Mouse (Mus musculus) bone marrow macrophage, adult 2 months (primary cell): ENCODE measurements around the gene Arhgap42.

Experiments used
- CTCF ChIP-seq: IDR thresholded peaks from 2 replicates; pipeline ENCODE4 v1.5.1; 2012; ENCODE audit warnings: low read depth, mild to moderate bottlenecking, low read length, moderate library complexity
- POLR2A ChIP-seq: IDR thresholded peaks from 2 replicates; pipeline ENCODE4 v1.6.1; 2012; ENCODE audit warnings: mild to moderate bottlenecking, low read depth, low read length, borderline replicate concordance

- TF ChIP-seq CTCF, result no peak
- TF ChIP-seq POLR2A, result no peak
Measured at GRCm38 (mm10) chr9:9128996-9129694, 109.8 kb downstream of the Arhgap42 start.
